Mouse (Mus musculus): ENCODE results near the gene Selenos.

- TF ChIP-seq POLR2A (IDR thresholded peaks at IDR 0.05; ENCODE audit: insufficient read depth, low read depth, low read length) (no peak), CTCF (IDR thresholded peaks at IDR 0.05; ENCODE audit: insufficient read depth, low read depth, low read length) (no peak)
These were observed 14.7 kb downstream of the Selenos start for GRCm38 (mm10) chr7:66094141-66094540.

Data from olfactory bulb, adult 2 months (tissue).